Mouse (Mus musculus) myocyte (in vitro differentiated cells): ENCODE measurements around the gene Ccdc188.
A peak's percentile ranks its signal among the peaks of the same experiment; 100 is the strongest.

Source experiments
- CEBPB ChIP-seq: IDR thresholded peaks from 2 replicates; pipeline ENCODE4 v1.6.1; 2011; ENCODE audit warnings: mild to moderate bottlenecking, moderate library complexity; ENCODE audit not compliant: poor library complexity, insufficient read depth, severe bottlenecking
- MAX ChIP-seq: IDR thresholded peaks from one replicate; pipeline ENCODE4 v1.6.1; 2011; ENCODE audit warnings: low read depth, mild to moderate bottlenecking, control low read depth
- MYOD1 ChIP-seq, 3 experiments: IDR thresholded peaks; one replicate each; pipeline ENCODE4 v1.6.1; 2011; ENCODE audit warnings: control low read depth in 2 of 3, low read depth in 2 of 3, mild to moderate bottlenecking in 2 of 3, moderate library complexity in 1 of 3; ENCODE audit not compliant: insufficient read length in 2 of 3, control insufficient read depth in 1 of 3
- MYOG ChIP-seq, 3 experiments: IDR thresholded peaks; one replicate each; pipeline ENCODE4 v1.6.1; 2011; ENCODE audit warnings: control low read depth in 2 of 3, low read depth in 2 of 3, mild to moderate bottlenecking in 2 of 3; ENCODE audit not compliant: insufficient read length in 2 of 3, control insufficient read depth in 1 of 3, insufficient read depth in 1 of 3
- POLR2A ChIP-seq: IDR thresholded peaks from one replicate; pipeline ENCODE4 v1.6.1; 2011; ENCODE audit warnings: low read depth, mild to moderate bottlenecking, control low read depth, moderate library complexity; ENCODE audit not compliant: insufficient read length
- POLR2AphosphoS2 ChIP-seq: IDR thresholded peaks from one replicate; pipeline ENCODE4 v1.6.1; 2011; ENCODE audit warnings: low read depth, control low read depth; ENCODE audit not compliant: insufficient read length

GRCm38 (mm10) chr16:18235389-18236065 lies 17.8 kb downstream of the Ccdc188 start:
- TF ChIP-seq MAX: no peak
- no peak for TF ChIP-seq POLR2A
- peak in 2 of 3 experiments; percentile 76 to 79 for TF ChIP-seq MYOD1 (IDR thresholded peaks at IDR 0.05; ENCODE audit: control insufficient read depth in 1 of 3, insufficient read length in 2 of 3, low read depth in 2 of 3)
- TF ChIP-seq CEBPB: no peak
- TF ChIP-seq POLR2AphosphoS2: peak; percentile 54
- TF ChIP-seq MYOG (IDR thresholded peaks at IDR 0.05; ENCODE audit: control insufficient read depth in 1 of 3, insufficient read depth in 1 of 3, insufficient read length in 2 of 3, low read depth in 2 of 3): peak in 2 of 3 experiments; percentile 28 to 74
